Mouse (Mus musculus) ES-Bruce4 (cell line): Measurements from ENCODE around the gene Pom121l2.

Experiments
- CTCF ChIP-seq: IDR thresholded peaks from one replicate; pipeline ENCODE4 v1.8.1; 2011; ENCODE audit warnings: low read depth, low read length
- EP300 ChIP-seq: IDR thresholded peaks from 2 replicates; pipeline ENCODE4 v1.6.1; 2011; ENCODE audit warnings: low read depth, low read length; ENCODE audit not compliant: insufficient read depth
- POLR2A ChIP-seq: IDR thresholded peaks from one replicate; pipeline ENCODE4 v1.8.1; 2011; ENCODE audit warnings: low read length; ENCODE audit not compliant: insufficient read depth

- TF ChIP-seq CTCF (no peak), POLR2A (no peak), EP300 (no peak)
These were observed 39.2 kb downstream of the Pom121l2 start for GRCm38 (mm10) chr13:22019934-22020835.
